Mouse (Mus musculus): ENCODE data around the gene Platr17.
"Not testable (repeated sequence)": the region's sequence is repeated elsewhere in the genome, so short reads cannot be mapped to it uniquely, and the experiment has no call there.

DNA sequence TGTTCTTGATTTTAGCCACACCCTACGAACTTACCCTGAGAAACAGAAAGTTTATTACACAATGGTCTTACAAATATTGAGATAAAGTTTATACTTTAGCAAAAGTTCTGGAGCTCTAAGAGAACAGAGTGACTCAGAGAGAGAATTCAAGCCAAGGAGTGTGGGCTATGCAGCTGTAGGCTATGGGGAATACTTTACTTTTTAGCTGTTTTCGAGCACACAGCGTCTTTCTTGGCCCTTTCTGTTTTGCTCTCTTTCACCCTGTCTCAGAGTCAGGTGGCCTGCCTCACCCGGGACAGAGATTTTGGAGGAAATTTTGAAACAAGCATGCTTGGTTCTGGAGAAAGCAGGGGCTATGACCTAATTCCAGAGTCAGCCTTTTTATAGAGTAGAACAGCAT is 6.7 kb upstream of the Platr17 start:
- TF ChIP-seq POLR2A (IDR thresholded peaks at IDR 0.05; ENCODE audit: low read depth, low read length); JUND (conservative IDR thresholded peaks at IDR 0.05; ENCODE audit: low read depth, low read length); NELFE (IDR thresholded peaks at IDR 0.05; ENCODE audit: low read depth, low read length); MAX (IDR thresholded peaks at IDR 0.05; ENCODE audit: low read length); BHLHE40 (IDR thresholded peaks at IDR 0.05; ENCODE audit: low read depth, low read length); CTCF (conservative IDR thresholded peaks at IDR 0.05 in 1 of 2, IDR thresholded peaks at IDR 0.05 in 1 of 2; ENCODE audit: low read depth in 2 of 2, low read length in 2 of 2); SMC3 (IDR thresholded peaks at IDR 0.05; ENCODE audit: low read depth, low read length); USF1 (IDR thresholded peaks at IDR 0.05; ENCODE audit: low read depth, low read length); ZMIZ1 (IDR thresholded peaks at IDR 0.05; ENCODE audit: low read depth, low read length): not testable (repeated sequence)

All from CH12.LX (cell line).